Mouse (Mus musculus) T-helper 2 cell (primary cell): ENCODE measurements at regions not wholly inside any gene's neighbourhood (a gene's known extent, or its start where the extent isn't known, plus 50 kb on each side); places are given as distances from the start of the nearest gene placed in this dataset.
"Not testable (repeated sequence)": the region's sequence is repeated elsewhere in the genome, so short reads cannot be mapped to it uniquely, and the experiment has no call there.

Experiments used
- in situ Hi-C: fragments of 300-600 bp; cut with MboI, MseI; formaldehyde crosslinking; loops from one replicate; pipeline ENCODE4 v1.15.1; 2025; ENCODE audit warnings: high pct_unique_total_duplicates

GRCm38 (mm10) chr6:19855476-19855875 lies 989.4 kb downstream of the Ankrd7 start:
- in situ Hi-C loops: not testable (repeated sequence)

GRCm38 (mm10) chr6:19864101-19864500 lies 998.0 kb downstream of the Ankrd7 start:
- in situ Hi-C loops: no loop called here

GRCm38 (mm10) chr6:19869697-19870096 lies 1003.6 kb downstream of the Ankrd7 start:
- in situ Hi-C loops: no loop called here

- in situ Hi-C loops: loop anchor here (10.0 kb wide), 1 partner anchor 514 kb away; no protein-coding TSS in a partner anchor
Observed at GRCm38 (mm10) chr6:19911181-19911580, 1045.1 kb downstream of the Ankrd7 start.

DNA sequence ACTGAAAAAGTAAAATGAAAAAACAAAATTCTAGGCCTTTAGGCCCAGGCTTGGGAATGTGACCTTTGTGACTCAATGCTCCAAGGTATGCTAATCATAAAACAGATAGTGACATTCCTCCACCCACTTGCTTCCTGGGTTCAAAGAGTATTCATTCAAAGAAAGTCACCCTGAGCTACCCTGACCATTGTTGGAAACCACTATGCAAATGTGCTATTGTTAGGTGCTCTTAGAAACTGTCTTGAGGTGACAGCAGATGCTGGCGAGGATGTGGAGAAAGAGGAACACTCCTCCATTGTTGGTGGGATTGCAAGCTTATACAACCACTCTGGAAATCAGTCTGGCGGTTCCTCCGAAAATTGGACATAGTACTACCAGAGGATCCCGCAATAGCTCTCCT lies 1075.7 kb downstream of the Ankrd7 start:
- in situ Hi-C loops: not testable (repeated sequence)

DNA sequence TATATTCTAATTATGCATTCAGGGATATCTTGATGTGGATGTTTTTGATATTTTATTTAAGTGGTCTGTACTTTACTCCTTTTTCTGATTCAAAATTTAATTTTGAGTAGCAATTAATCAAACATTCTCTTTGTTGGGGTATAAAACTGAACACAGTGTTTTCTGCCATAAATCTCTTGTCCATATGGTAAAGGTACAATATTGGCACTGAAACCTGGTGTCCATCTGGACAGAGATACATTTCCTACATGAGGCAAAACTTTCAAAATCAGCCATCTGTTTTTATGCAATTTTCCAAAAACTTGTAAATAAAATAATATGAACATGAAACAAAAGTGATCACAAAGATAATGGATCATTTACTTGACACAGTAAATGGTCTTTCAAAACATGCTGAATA lies 1078.2 kb downstream of the Ankrd7 start:
- in situ Hi-C loops: no loop called here

DNA sequence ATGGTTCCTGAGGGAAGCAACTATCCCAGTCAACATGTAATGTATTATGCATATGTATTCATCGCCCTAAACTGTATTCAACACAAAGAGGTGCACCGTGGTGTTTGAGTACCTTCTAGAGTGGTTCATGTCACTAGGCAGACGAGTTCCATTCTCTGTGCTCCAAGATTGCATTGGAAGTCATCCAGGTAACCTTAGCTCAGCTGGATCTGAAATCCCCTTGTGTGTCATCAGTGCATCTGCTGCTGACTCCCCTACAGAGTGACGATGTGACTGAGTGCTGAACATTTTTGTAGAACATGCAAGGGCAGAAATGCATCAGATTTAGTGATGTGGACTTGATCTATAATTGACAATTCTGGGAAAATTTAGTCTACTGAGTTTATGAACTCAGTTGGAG lies 1079.6 kb downstream of the Ankrd7 start:
- in situ Hi-C loops: no loop called here

DNA sequence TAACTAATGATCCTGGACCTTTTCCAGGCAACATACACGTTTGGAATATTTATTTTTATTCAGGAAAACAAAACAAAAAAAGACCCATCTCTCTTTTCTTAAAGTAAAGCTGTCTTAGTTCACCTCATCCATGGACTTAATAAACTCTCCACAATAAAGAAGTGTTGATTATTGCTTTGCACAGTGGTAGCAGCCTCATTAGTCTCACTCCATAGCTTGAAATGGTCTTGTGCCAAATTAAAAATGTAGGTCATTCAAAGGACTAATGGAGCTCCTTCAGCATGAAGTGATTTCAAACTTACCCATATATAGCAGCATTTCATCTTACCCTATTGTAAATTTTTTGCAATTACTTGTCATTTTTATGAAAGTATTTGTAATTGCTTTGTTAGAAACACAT lies 1109.8 kb downstream of the Ankrd7 start:
- in situ Hi-C loops: no loop called here

DNA sequence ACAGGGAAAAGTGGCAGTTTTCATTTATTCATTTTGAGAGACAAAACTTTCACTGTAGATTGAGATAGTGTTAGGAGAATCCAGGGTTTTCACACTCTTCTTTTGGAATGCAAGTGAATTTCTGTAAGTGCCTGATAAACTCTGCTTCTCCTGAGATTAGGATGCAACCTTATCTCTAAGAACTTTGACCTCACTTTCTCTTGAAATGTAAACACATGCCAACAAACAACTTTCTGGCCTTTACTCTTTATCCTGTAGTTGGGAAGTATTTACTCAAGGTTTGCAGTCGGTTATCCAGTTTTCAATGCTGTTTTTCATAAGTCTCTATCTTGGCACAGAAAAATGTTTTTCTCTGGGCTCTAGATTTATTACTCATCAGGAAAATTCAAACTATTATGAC lies 1125.7 kb downstream of the Ankrd7 start:
- in situ Hi-C loops: no loop called here

GRCm38 (mm10) chr6:20028466-20028865 lies 1162.3 kb downstream of the Ankrd7 start:
- in situ Hi-C loops: no loop called here

GRCm38 (mm10) chr6:20037769-20038168 lies 1171.7 kb downstream of the Ankrd7 start:
- in situ Hi-C loops: no loop called here

- in situ Hi-C loops: no loop called here
Observed at GRCm38 (mm10) chr6:20078666-20079065, 1136.6 kb upstream of the Kcnd2 start.

GRCm38 (mm10) chr6:20092057-20092917 lies 1123.0 kb upstream of the Kcnd2 start:
- in situ Hi-C loops: no loop called here

DNA sequence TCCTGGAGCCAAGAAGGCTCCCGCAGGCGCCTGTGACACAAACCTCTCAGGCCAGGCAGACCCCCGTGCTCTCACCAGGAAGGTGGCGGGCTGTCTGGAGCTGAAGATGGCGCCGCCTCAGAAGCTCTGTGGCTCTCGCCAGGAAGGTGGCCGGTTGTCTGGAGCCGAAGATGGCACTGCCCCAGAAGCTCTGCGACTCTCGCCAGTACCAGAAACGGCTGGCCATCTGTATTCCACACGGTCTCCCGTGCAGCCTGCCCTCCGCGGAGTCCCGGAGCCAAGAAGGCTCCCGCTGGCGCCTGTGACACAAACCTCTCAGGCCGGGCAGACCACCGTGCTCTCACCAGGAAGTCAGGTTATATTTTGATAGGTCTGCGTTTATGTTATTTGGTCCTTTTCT lies 1081.3 kb upstream of the Kcnd2 start:
- in situ Hi-C loops: not testable (repeated sequence)

DNA sequence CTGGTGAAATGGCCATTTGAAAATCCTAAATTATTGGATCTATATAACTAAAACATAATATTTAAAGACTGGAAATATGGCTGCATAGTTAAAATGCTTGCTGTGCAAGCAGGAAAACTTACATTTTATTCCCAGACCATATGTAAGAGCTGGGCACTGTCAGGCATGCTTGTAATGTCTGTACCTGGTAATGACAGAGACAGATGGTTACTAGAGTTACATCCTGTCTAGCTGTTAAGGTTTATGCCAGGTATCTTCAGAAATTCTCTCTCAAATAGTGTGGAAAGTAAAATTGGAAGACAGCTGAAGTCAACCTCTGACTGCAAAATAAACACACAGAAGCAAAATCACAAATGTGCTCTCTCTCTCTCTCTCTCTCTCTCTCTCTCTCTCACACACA lies 1077.8 kb upstream of the Kcnd2 start:
- in situ Hi-C loops: no loop called here
